Mouse (Mus musculus) liver, adult 2 months (tissue): ENCODE data around the gene Stoml2. TPM values are rescaled to one million over a fixed set of nuclear protein-coding genes. Genes with fewer than 3 reads are reported as not detected.

Experiments used
- DNase-seq: peaks from one replicate; pipeline ENCODE4 v3.0.0-alpha.2; 2011; ENCODE audit warnings: low read depth, low spot score; ENCODE audit errors: extremely low read depth
- H3K27ac ChIP-seq: fragments of 200-500 bp; replicated peaks from 2 replicates; pipeline ENCODE4 v1.5.1; 2012; ENCODE audit warnings: low read depth, mild to moderate bottlenecking, control low read depth, inconsistent platforms, low read length; ENCODE audit not compliant: insufficient read depth
- H3K27me3 ChIP-seq: fragments of 200-500 bp; 2 replicates; pipeline ENCODE4 v1.6.1; 2012; ENCODE audit warnings: mild to moderate bottlenecking, moderate library complexity, low read length, inconsistent platforms; ENCODE audit not compliant: control insufficient read depth, insufficient read depth
- H3K36me3 ChIP-seq: fragments of 200-500 bp; 2 replicates; pipeline ENCODE4 v1.6.1; 2012; ENCODE audit warnings: low read length, inconsistent platforms; ENCODE audit not compliant: control insufficient read depth, insufficient read depth
- H3K4me1 ChIP-seq: fragments of 200-500 bp; 2 replicates; pipeline ENCODE4 v1.6.1; 2011; ENCODE audit warnings: low read length; ENCODE audit not compliant: control insufficient read depth, insufficient read depth
- H3K4me3 ChIP-seq: fragments of 200-500 bp; 2 replicates; pipeline ENCODE4 v1.5.1; 2011; ENCODE audit warnings: low read depth, mild to moderate bottlenecking, control low read depth, low read length, moderate library complexity; ENCODE audit not compliant: insufficient read depth
- H3K79me2 ChIP-seq: fragments of 200-500 bp; 2 replicates; pipeline ENCODE4 v1.6.1; 2012; ENCODE audit warnings: inconsistent platforms, mild to moderate bottlenecking, low read length, moderate library complexity; ENCODE audit not compliant: control insufficient read depth, insufficient read depth
- H3K9ac ChIP-seq: fragments of 200-500 bp; 2 replicates; pipeline ENCODE4 v1.6.1; 2012; ENCODE audit warnings: low read depth, mild to moderate bottlenecking, control low read depth, inconsistent platforms, low read length
- CTCF ChIP-seq: fragments of 200-500 bp; IDR thresholded peaks from 2 replicates; pipeline ENCODE4 v1.5.1; 2011; ENCODE audit warnings: low read depth, low read length, control low read depth
- POLR2A ChIP-seq: fragments of 200-500 bp; IDR thresholded peaks from 2 replicates; pipeline ENCODE4 v1.6.1; 2011; ENCODE audit warnings: low read length, control low read depth; ENCODE audit not compliant: insufficient read depth; ENCODE audit errors: extremely low read depth
- WGBS: fragments of 180-500 bp; shearing (Covaris S2); methylation state at CpG from one replicate; pipeline ENCODE4 v1.1.7; 2018; 5-methylcytosine and 5-hydroxymethylcytosine counted together
- polyA plus RNA-seq: library from polyadenylated mRNA; depleted of rRNA; stranded (reverse); fragments of >200 nt; gene quantifications from 2 replicates; pipeline ENCODE4 v1.2.3, GENCODE M21; 2012; rRNA removed
- total RNA-seq: library from RNA; depleted of rRNA; stranded (reverse); fragments of >200 nt; gene quantifications from 2 replicates; pipeline ENCODE4 v1.2.3, GENCODE M21; 2014; rRNA removed

Stoml2 gene
- 92.2 and 108 TPM in 2 replicates for total RNA-seq
- polyA plus RNA-seq, result 88.7 and 106 TPM in 2 replicates

- under 1% methylated on average over 38 of the region's 38 CpGs for WGBS
- Histone ChIP-seq H3K27me3 (no peaks in the 10 kb centered on the region), H3K36me3 (peaks cover 7% of the 10 kb centered on the region; the same call in 1 of the 2 replicates), H3K9ac (peak within 1 kb of the TSS; percentile 77), H3K4me3 (peak within 1 kb of the TSS; percentile 73), H3K79me2 (no peaks in the 10 kb centered on the region; the same call in 1 of the 2 replicates), H3K4me1 (peaks cover 6% of the 10 kb centered on the region; the same call in 1 of the 2 replicates), H3K27ac (peak within 1 kb of the TSS; percentile 78)
- TF ChIP-seq CTCF (peak; percentile 41), POLR2A (peak; percentile 83; the same call in 1 of the 2 replicates)
- DNase-seq, result peak; percentile 90
Observed at GRCm38 (mm10) chr4:43031237-43031995, at the start of gene Stoml2. Gene Stoml2, minus strand, starts transcription at chr4:43031710.

- no peak for TF ChIP-seq POLR2A
- TF ChIP-seq CTCF, result no peak
- Histone ChIP-seq H3K4me1 (no peaks in the 10 kb centered on the region), H3K4me3 (no peak overlapping the region), H3K27ac (no peak overlapping the region), H3K79me2 (no peaks in the 10 kb centered on the region), H3K27me3 (no peaks in the 10 kb centered on the region), H3K9ac (no peak overlapping the region), H3K36me3 (no peaks in the 10 kb centered on the region)
- no peak for DNase-seq
- WGBS, result 71% methylated on average over 7 of the region's 7 CpGs
Observed at GRCm38 (mm10) chr4:43078071-43078718, 46.7 kb upstream of the Stoml2 start.

GRCm38 (mm10) chr4:43074923-43075322, 43.4 kb upstream of the Stoml2 start:
- no peak overlapping the region for H3K9ac ChIP-seq
- H3K27ac ChIP-seq, result no peak overlapping the region
- H3K79me2 ChIP-seq, result no peaks in the 10 kb centered on the region
- no peak for DNase-seq
- no peaks in the 10 kb centered on the region for H3K36me3 ChIP-seq
- H3K27me3 ChIP-seq, result no peaks in the 10 kb centered on the region
- no peak for TF ChIP-seq CTCF
- TF ChIP-seq POLR2A, result no peak
- no peak overlapping the region for H3K4me3 ChIP-seq
- H3K4me1 ChIP-seq, result no peaks in the 10 kb centered on the region

DNA sequence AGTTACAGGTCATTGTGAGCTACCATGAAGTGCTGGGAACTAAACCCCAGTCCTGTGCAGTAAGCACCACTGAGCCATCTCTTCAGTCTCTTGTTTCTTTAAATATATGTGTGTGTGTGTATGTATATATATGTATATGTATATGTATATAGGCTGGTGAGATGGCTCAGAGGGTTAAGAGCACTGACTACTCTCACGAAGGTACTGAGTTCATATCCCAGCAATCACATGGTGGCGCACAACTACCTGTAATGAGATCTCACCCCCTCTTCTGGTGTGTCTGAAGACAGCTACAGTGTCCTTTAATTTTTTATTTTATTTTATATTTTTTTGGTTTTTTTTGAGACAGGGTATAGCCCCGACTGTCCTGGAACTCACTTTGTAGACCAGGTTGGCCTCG, 34.0 kb upstream of the Stoml2 start:
- Histone ChIP-seq H3K79me2 (no peaks in the 10 kb centered on the region), H3K27me3 (0 out of 2 replicates have a peak, but pooled peaks cover 2% of the 10 kb centered on the region), H3K27ac (no peak overlapping the region), H3K4me1 (peaks cover 2% of the 10 kb centered on the region; the same call in 1 of the 2 replicates), H3K4me3 (no peak overlapping the region), H3K36me3 (no peaks in the 10 kb centered on the region), H3K9ac (no peak overlapping the region)
- no peak for DNase-seq
- 96% methylated on average over 4 of the region's 4 CpGs for WGBS
- TF ChIP-seq POLR2A (no peak), CTCF (no peak)

- no peak for TF ChIP-seq POLR2A
- Histone ChIP-seq H3K4me3 (no peak overlapping the region), H3K4me1 (peaks cover 3% of the 10 kb centered on the region; the same call in 1 of the 2 replicates), H3K27ac (no peak overlapping the region), H3K36me3 (no peaks in the 10 kb centered on the region), H3K79me2 (no peaks in the 10 kb centered on the region), H3K9ac (no peak overlapping the region), H3K27me3 (0 out of 2 replicates have a peak, but pooled peaks cover 2% of the 10 kb centered on the region)
- DNase-seq, result no peak
- WGBS, result 64% methylated on average over 3 of the region's 3 CpGs
Observed at GRCm38 (mm10) chr4:43060286-43060685, 28.8 kb upstream of the Stoml2 start.

GRCm38 (mm10) chr4:43059697-43060096, 28.2 kb upstream of the Stoml2 start:
- Histone ChIP-seq H3K9ac (no peak overlapping the region), H3K4me3 (peak overlapping the region; percentile 76; the same call in 1 of the 2 replicates), H3K27me3 (0 out of 2 replicates have a peak, but pooled peaks cover 2% of the 10 kb centered on the region), H3K79me2 (no peaks in the 10 kb centered on the region), H3K27ac (no peak overlapping the region), H3K36me3 (no peaks in the 10 kb centered on the region), H3K4me1 (peaks cover 3% of the 10 kb centered on the region; the same call in 1 of the 2 replicates)
- TF ChIP-seq POLR2A (no peak), CTCF (no peak)
- no peak for DNase-seq
- 43% methylated on average over 3 of the region's 3 CpGs for WGBS
